Mouse (Mus musculus) retina, embryonic 14.5 days (tissue): ENCODE data around the gene Senp6.

Experiments used
- DNase-seq: peaks from one replicate; pipeline ENCODE4 v3.0.0-alpha.2; 2015; ENCODE audit warnings: low spot score

Senp6 gene

GRCm38 (mm10) chr9:80172396-80173222 is 105.9 kb downstream of the Senp6 start:
- DNase-seq: no peak

GRCm38 (mm10) chr9:80173629-80174028 is 106.9 kb downstream of the Senp6 start:
- DNase-seq: peak; percentile 34

GRCm38 (mm10) chr9:80176696-80177478 is 110.2 kb downstream of the Senp6 start:
- DNase-seq: no peak

GRCm38 (mm10) chr9:80178670-80179069 is 112.0 kb downstream of the Senp6 start:
- peak; percentile 20 for DNase-seq

GRCm38 (mm10) chr9:80179688-80180087 is 113.0 kb downstream of the Senp6 start:
- DNase-seq: no peak

- DNase-seq: no peak
These were observed 114.1 kb downstream of the Senp6 start for GRCm38 (mm10) chr9:80180771-80181170.

GRCm38 (mm10) chr9:80181692-80182091 is 115.0 kb downstream of the Senp6 start:
- no peak for DNase-seq

- no peak for DNase-seq
These were observed 117.4 kb downstream of the Senp6 start for GRCm38 (mm10) chr9:80184138-80184537.

- DNase-seq: no peak
These were observed 119.0 kb downstream of the Senp6 start for GRCm38 (mm10) chr9:80185737-80186136.

GRCm38 (mm10) chr9:80186693-80187092 is 120.0 kb downstream of the Senp6 start:
- no peak for DNase-seq

GRCm38 (mm10) chr9:80188324-80188893 is 121.7 kb downstream of the Senp6 start:
- peak; percentile 63 for DNase-seq

- DNase-seq: no peak
These were observed 124.5 kb downstream of the Senp6 start for GRCm38 (mm10) chr9:80191240-80191639.

- DNase-seq: no peak
These were observed 125.6 kb downstream of the Senp6 start for GRCm38 (mm10) chr9:80192324-80192723.

- no peak for DNase-seq
These were observed 127.7 kb downstream of the Senp6 start for GRCm38 (mm10) chr9:80194446-80194845.
